ENCODE assay signal across 11 mouse cellular contexts in the genomic region with DNA sequence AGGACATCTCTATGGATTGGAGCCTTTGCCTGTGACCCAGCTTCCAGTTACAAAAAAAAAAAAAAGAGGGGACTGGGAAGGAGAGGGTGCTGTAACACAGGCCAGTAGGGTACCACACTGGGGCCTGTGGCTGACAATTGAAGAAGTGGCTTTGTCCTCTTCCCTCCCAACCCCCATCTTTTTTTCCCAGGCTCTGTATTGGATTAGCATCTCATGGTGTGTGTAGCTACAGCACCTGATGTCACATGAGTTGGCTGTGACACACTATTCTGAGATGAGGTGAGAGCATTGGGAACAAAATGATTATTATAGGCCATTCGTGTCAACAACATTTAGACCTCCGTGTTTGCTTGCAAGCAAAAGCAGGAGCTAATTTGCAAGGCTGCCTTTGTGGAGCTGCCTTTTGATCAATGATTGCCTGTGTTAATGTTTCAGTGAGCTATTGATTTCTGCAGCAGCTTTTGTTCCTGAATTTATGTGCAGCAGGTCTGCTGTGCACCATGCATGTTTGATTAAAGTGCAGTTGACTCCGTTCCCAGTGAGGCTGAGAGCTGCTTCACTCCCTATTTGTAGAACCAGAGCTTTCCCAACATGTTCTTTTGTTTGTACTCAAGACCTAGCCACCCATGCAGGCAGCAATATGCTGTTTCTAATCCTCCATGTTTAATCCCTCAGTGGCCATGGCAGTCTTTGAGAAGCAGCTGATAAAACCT. TPM values are rescaled to one million over a fixed set of nuclear protein-coding genes. Genes with fewer than 3 reads are reported as not detected.
DNase-seq lines count a peak whose midpoint lies in the region; ATAC-seq and TF ChIP-seq lines count a peak whose summit lies in the region.
"Had no signal": no experiment of that assay in that cellular context is flagged by ENCODE, and none has a peak within 500 bp of the region (broad histone marks: within the 10 kb centered on the region; RNA-seq: fewer than 3 reads in every experiment).

No protein-coding gene starts in this region.

- no peak for TF ChIP-seq CTCF in liver, adult 2 months (IDR thresholded peaks at IDR 0.05; ENCODE audit: low read depth, low read length)
- no peak for TF ChIP-seq CTCF in hindbrain, postnatal 0 days (IDR thresholded peaks at IDR 0.05; ENCODE audit: low read depth)

- H3K36me3 ChIP-seq in liver, adult 2 months (ENCODE audit: control insufficient read depth, insufficient read depth, low read length), result peaks cover 3% of the 10 kb centered on the region; the same call in 1 of the 2 replicates
- H3K36me3 ChIP-seq in forebrain, embryonic 10.5 days (replicated peaks), result peaks cover 23% of the 10 kb centered on the region
- H3K36me3 ChIP-seq in hindbrain, postnatal 0 days (ENCODE audit: insufficient read depth, low read length), result 0 out of 2 replicates have a peak, but pooled peaks cover 2% of the 10 kb centered on the region

- no peak overlapping the region for H3K27ac ChIP-seq in liver, adult 2 months (replicated peaks; ENCODE audit: insufficient read depth, low read depth, low read length)
- H3K27ac ChIP-seq in forebrain, embryonic 10.5 days, result peak overlapping the region; percentile 74
- H3K27ac ChIP-seq in hindbrain, postnatal 0 days, result peak overlapping the region; percentile 72

- ATAC-seq in hindbrain, postnatal 0 days, result peak; percentile 76

- H3K4me1 ChIP-seq in liver, adult 2 months (ENCODE audit: control insufficient read depth, insufficient read depth, low read length), result peaks cover 16% of the 10 kb centered on the region
- H3K4me1 ChIP-seq in forebrain, embryonic 10.5 days, result peaks cover 37% of the 10 kb centered on the region
- peaks cover 14% of the 10 kb centered on the region for H3K4me1 ChIP-seq in hindbrain, postnatal 0 days (ENCODE audit: insufficient read depth, low read length)

- H3K79me2 ChIP-seq in liver, adult 2 months (ENCODE audit: control insufficient read depth, insufficient read depth, low read length), result peaks cover 15% of the 10 kb centered on the region; the same call in 1 of the 2 replicates

- H3K4me3 ChIP-seq in liver, adult 2 months (ENCODE audit: insufficient read depth, low read depth, low read length), result no peak overlapping the region
- peak overlapping the region; percentile 5; the same call in 1 of the 2 replicates for H3K4me3 ChIP-seq in forebrain, embryonic 10.5 days
- no peak overlapping the region for H3K4me3 ChIP-seq in hindbrain, postnatal 0 days (ENCODE audit: low read length)

- no peak for TF ChIP-seq POLR2A in liver, adult 2 months (IDR thresholded peaks at IDR 0.05; ENCODE audit: extremely low read depth, insufficient read depth, low read length)

- no peak overlapping the region for H3K4me2 ChIP-seq in hindbrain, postnatal 0 days (ENCODE audit: low read depth, low read length)

- peak; percentile 84 for DNase-seq in liver, adult 2 months (ENCODE audit: extremely low read depth, low read depth, low spot score)
- no peak for DNase-seq in liver
- DNase-seq in forebrain, embryonic 10.5 days (ENCODE audit: extremely low spot score, low spot score), result peak; percentile 25
- DNase-seq in hindbrain, postnatal 0 days (ENCODE audit: low spot score), result peak; percentile 64
- DNase-seq in retina, adult 2 months (ENCODE audit: low read depth, low spot score), result peak; percentile 54
- no peak for DNase-seq in left cerebral cortex, adult 8-10 months (ENCODE audit: low spot score in 2 of 2)
- no peak for DNase-seq in cerebellum, postnatal 36 days
- DNase-seq in frontal cortex, adult 2 months (ENCODE audit: extremely low spot score in 1 of 2, low spot score in 1 of 2), result no peak
- DNase-seq: heart, postnatal 36 days had no signal

- no peaks in the 10 kb centered on the region for H3K27me3 ChIP-seq in liver, adult 2 months (ENCODE audit: control insufficient read depth, insufficient read depth, low read length)
- no peaks in the 10 kb centered on the region for H3K27me3 ChIP-seq in forebrain, embryonic 10.5 days (ENCODE audit: poor library complexity, severe bottlenecking)
- no peaks in the 10 kb centered on the region for H3K27me3 ChIP-seq in hindbrain, postnatal 0 days (ENCODE audit: insufficient read depth, low read length)

- H3K9ac ChIP-seq in liver, adult 2 months (ENCODE audit: low read depth, low read length), result no peak overlapping the region
- no peak overlapping the region for H3K9ac ChIP-seq in hindbrain, postnatal 0 days (replicated peaks; ENCODE audit: low read length)

- WGBS in liver, adult 2 months, result 26% methylated on average over 3 of the region's 3 CpGs
- WGBS in forebrain, embryonic 10.5 days, result 27% methylated on average over 3 of the region's 3 CpGs
- 17% methylated on average over 3 of the region's 3 CpGs for WGBS in hindbrain, postnatal 0 days

- no peaks in the 10 kb centered on the region for H3K9me3 ChIP-seq in forebrain, embryonic 10.5 days
- H3K9me3 ChIP-seq in hindbrain, postnatal 0 days (ENCODE audit: low read length), result no peaks in the 10 kb centered on the region

RNA-seq across cellular contexts. Expression of gene Slc45a1, which starts 45.4 kb away (rescaled TPM):
- total RNA-seq in liver, adult 2 months (2014; rRNA removed), result not detected in 2 replicates
- not detected in 2 replicates for polyA plus RNA-seq in liver, adult 2 months (2012; rRNA removed)
- 1.1 and 1.6 TPM in 2 replicates for polyA plus RNA-seq in forebrain, embryonic 10.5 days (2016; fragmentation: Nextera tagmentation; extraction: Ambion mirVana)
- 49.6 and 51.3 TPM in 2 replicates for total RNA-seq in hindbrain, postnatal 0 days (2014; rRNA removed)
- 41.7 and 47.5 TPM in 2 replicates for polyA plus RNA-seq in hindbrain, postnatal 0 days (2015; fragmentation: Nextera tagmentation; extraction: Ambion mirVana)
- 10 to 100 TPM; 46.9 to 54.4 (median 48.5) TPM for total RNA-seq in left cerebral cortex, adult 8-10 months (2022)
- 32.3 and 34.6 TPM in 2 replicates for polyA plus RNA-seq in frontal cortex, adult 2 months (2012; rRNA removed)
- total RNA-seq: gastrocnemius, adult 8-10 months; heart, postnatal 36 days; megakaryocyte progenitor cell, adult 5-6 weeks had no signal

Comparison
In these comparisons a context has a peak if more than half of its experiments do, and no peak if none do; other contexts are left out.
1. DNase-seq: peak in liver, adult 2 months (single experiment), forebrain, embryonic 10.5 days (single experiment), hindbrain, postnatal 0 days (single experiment) and retina, adult 2 months (single experiment); none in liver (single experiment), left cerebral cortex, adult 8-10 months (0 of 2), cerebellum, postnatal 36 days (0 of 2) and frontal cortex, adult 2 months (0 of 2).
2. RNA of gene Slc45a1, which starts 45.4 kb away (polyA plus RNA-seq): 41.7 to 47.5 TPM in hindbrain, postnatal 0 days and 32.3 to 34.6 TPM in frontal cortex, adult 2 months; 1.1 to 1.6 TPM in forebrain, embryonic 10.5 days and not detected in liver, adult 2 months; every median in the first group is over 10 times any median in the second.